Comparison of ENCODE assay signal across 26 mouse cellular contexts in genomic region chr13:113972401-113972800, GRCm38 (mm10).
"Had no signal": no experiment of that assay in that cellular context is flagged by ENCODE, and none has a peak within 500 bp of the region (broad histone marks: within the 10 kb centered on the region; RNA-seq: fewer than 3 reads in every experiment).

No protein-coding gene starts in this region.

- H3K4me1 ChIP-seq: hindbrain, embryonic 15.5 days; kidney, embryonic 15.5 days; limb, embryonic 15.5 days; liver, embryonic 12.5 days had no signal

- DNase-seq: gastrocnemius, postnatal 14 days; gastrocnemius, postnatal 36 days; heart, adult 11 months; heart, adult 2 months; heart, postnatal 14 days; heart, postnatal 36 days; kidney, adult 11 months; kidney, adult 2 months; kidney, adult 9 months; kidney, postnatal 14 days; kidney, postnatal 36 days; layer of hippocampus, adult 9-11 months; layer of hippocampus, postnatal 36 days; left cerebral cortex, postnatal 4 days had no signal

- H3K27me3 ChIP-seq: heart, embryonic 13.5 days; heart, embryonic 15.5 days; hindbrain, embryonic 13.5 days; hindbrain, embryonic 15.5 days; kidney, embryonic 15.5 days; limb, embryonic 13.5 days; limb, embryonic 15.5 days; liver, embryonic 12.5 days had no signal

- ATAC-seq: hindbrain, postnatal 0 days; intestine, embryonic 16.5 days; liver, embryonic 12.5 days had no signal

- H3K36me3 ChIP-seq: heart, embryonic 15.5 days; hindbrain, embryonic 15.5 days; limb, embryonic 15.5 days had no signal

- H3K27ac ChIP-seq: heart, adult 2 months; heart, embryonic 13.5 days; heart, embryonic 15.5 days; hindbrain, embryonic 13.5 days; hindbrain, embryonic 15.5 days; hindbrain, postnatal 0 days; kidney, embryonic 15.5 days; kidney, postnatal 0 days; limb, embryonic 13.5 days; limb, embryonic 15.5 days; liver, embryonic 12.5 days; liver, embryonic 14.5 days had no signal

- H3K4me3 ChIP-seq: heart, adult 2 months; heart, embryonic 13.5 days; heart, embryonic 15.5 days; hindbrain, embryonic 13.5 days; hindbrain, embryonic 15.5 days; kidney, embryonic 15.5 days; limb, embryonic 13.5 days; limb, embryonic 15.5 days; liver, embryonic 12.5 days had no signal

- H3K9me3 ChIP-seq: heart, embryonic 13.5 days; heart, embryonic 15.5 days; hindbrain, embryonic 13.5 days; hindbrain, embryonic 15.5 days; kidney, embryonic 15.5 days; limb, embryonic 13.5 days; limb, embryonic 15.5 days; liver, embryonic 12.5 days had no signal
